In the genomic region with DNA sequence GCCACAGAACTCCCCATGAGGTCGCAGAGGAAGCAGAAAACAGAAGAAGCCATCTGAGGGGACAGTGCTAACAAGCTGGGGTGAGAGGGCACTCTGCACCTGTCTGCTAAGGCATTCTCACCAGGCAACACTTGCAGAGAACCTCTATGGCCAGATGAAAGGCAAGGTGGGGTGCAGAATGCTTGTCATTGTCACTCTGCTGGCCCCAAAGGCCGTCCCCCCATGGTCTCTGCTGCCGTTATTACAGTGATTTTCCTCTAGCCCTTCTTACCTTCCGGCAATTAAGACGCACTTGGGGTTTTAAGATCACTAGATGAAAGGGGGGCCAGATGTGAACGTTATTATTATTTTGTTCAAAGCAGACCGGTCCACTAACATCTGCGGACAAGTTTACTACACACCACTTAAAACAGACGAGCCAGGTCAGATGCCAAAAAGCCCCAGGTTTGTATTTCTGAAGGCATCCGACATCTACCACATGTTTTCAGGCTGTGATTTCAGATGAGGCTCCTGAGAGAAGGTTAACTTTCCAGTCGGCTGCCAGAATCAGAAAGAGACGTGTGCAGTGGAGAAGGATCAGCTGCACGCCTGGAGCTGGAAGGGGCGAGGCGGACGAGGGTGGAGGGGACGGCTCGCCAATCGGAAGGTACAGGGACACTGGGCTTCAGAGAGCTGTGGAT, we compare ENCODE assay signal across 13 mouse cellular contexts.
DNase-seq lines count a peak whose midpoint lies in the region; ATAC-seq and TF ChIP-seq lines count a peak whose summit lies in the region.
"Had no signal": no experiment of that assay in that cellular context is flagged by ENCODE, and none has a peak within 500 bp of the region (broad histone marks: within the 10 kb centered on the region; RNA-seq: fewer than 3 reads in every experiment).

No protein-coding gene starts in this region.

- WGBS in kidney, postnatal 0 days: 31% methylated on average over 19 of the region's 19 CpGs
- 25% methylated on average over 19 of the region's 19 CpGs for WGBS in kidney, embryonic 15.5 days
- WGBS in forebrain, embryonic 14.5 days: 30% methylated on average over 19 of the region's 19 CpGs
- WGBS in limb, embryonic 11.5 days: 8% methylated on average over 19 of the region's 19 CpGs
- 21% methylated on average over 19 of the region's 19 CpGs for WGBS in midbrain, postnatal 0 days

- ATAC-seq in kidney, postnatal 0 days (replicated peaks; ENCODE audit: low FRiP score, low read depth): no peak
- no peak for ATAC-seq in kidney, embryonic 15.5 days (replicated peaks; ENCODE audit: low FRiP score)
- ATAC-seq in forebrain, embryonic 14.5 days: peak; percentile 19; the same call in 1 of the 2 replicates
- peak; percentile 56; the same call in 1 of the 2 replicates for ATAC-seq in limb, embryonic 11.5 days (ENCODE audit: insufficient number of reproducible peaks, low FRiP score, low TSS enrichment, low read depth)
- no peak for ATAC-seq in midbrain, postnatal 0 days (ENCODE audit: low FRiP score)
- ATAC-seq: CD4-positive, CD25-positive, alpha-beta regulatory T cell, adult 4 months; Patski had no signal

- no peaks in the 10 kb centered on the region for H3K36me3 ChIP-seq in kidney, postnatal 0 days (ENCODE audit: insufficient read depth, low read length)
- no peaks in the 10 kb centered on the region for H3K36me3 ChIP-seq in kidney, embryonic 15.5 days
- no peaks in the 10 kb centered on the region for H3K36me3 ChIP-seq in forebrain, embryonic 14.5 days (ENCODE audit: control insufficient read depth, insufficient read depth, low read length)
- no peaks in the 10 kb centered on the region for H3K36me3 ChIP-seq in limb, embryonic 11.5 days (ENCODE audit: control insufficient read depth, insufficient read depth, low read length)
- no peaks in the 10 kb centered on the region for H3K36me3 ChIP-seq in midbrain, postnatal 0 days (ENCODE audit: insufficient read depth, low read length)
- H3K36me3 ChIP-seq: liver, embryonic 13.5 days had no signal

- H3K4me3 ChIP-seq in kidney, postnatal 0 days (replicated peaks; ENCODE audit: low read depth, low read length): no peak overlapping the region
- H3K4me3 ChIP-seq in kidney, embryonic 15.5 days (replicated peaks): no peak overlapping the region
- no peak overlapping the region for H3K4me3 ChIP-seq in forebrain, embryonic 14.5 days (ENCODE audit: low read depth, low read length)
- no peak overlapping the region for H3K4me3 ChIP-seq in limb, embryonic 11.5 days (ENCODE audit: low read depth, low read length)
- no peak overlapping the region for H3K4me3 ChIP-seq in midbrain, postnatal 0 days (ENCODE audit: low read depth, low read length)
- H3K4me3 ChIP-seq: liver, embryonic 13.5 days had no signal

- H3K9ac ChIP-seq in kidney, postnatal 0 days (ENCODE audit: low read depth, low read length): no peak overlapping the region
- H3K9ac ChIP-seq in kidney, embryonic 15.5 days: no peak overlapping the region
- peak overlapping the region; percentile 43; the same call in 1 of the 2 replicates for H3K9ac ChIP-seq in forebrain, embryonic 14.5 days (ENCODE audit: low read length)
- H3K9ac ChIP-seq in limb, embryonic 11.5 days (ENCODE audit: low read length): no peak overlapping the region
- peak overlapping the region; percentile 19; the same call in 1 of the 2 replicates for H3K9ac ChIP-seq in midbrain, postnatal 0 days (replicated peaks; ENCODE audit: low read length, poor library complexity, severe bottlenecking)
- H3K9ac ChIP-seq: liver, embryonic 13.5 days had no signal

- no peak overlapping the region for H3K27ac ChIP-seq in kidney, postnatal 0 days
- no peak overlapping the region for H3K27ac ChIP-seq in kidney, embryonic 15.5 days
- H3K27ac ChIP-seq in forebrain, embryonic 14.5 days (ENCODE audit: low read depth, low read length): no peak overlapping the region
- no peak overlapping the region for H3K27ac ChIP-seq in limb, embryonic 11.5 days (replicated peaks; ENCODE audit: low read depth, low read length)
- no peak overlapping the region for H3K27ac ChIP-seq in midbrain, postnatal 0 days (ENCODE audit: low read depth, low read length)
- H3K27ac ChIP-seq: liver, embryonic 13.5 days; stomach, postnatal 0 days had no signal

- peak; percentile 50 for DNase-seq in kidney, postnatal 0 days (ENCODE audit: low spot score)
- no peak for DNase-seq in forebrain, embryonic 14.5 days (ENCODE audit: low spot score)
- DNase-seq in limb, embryonic 11.5 days (ENCODE audit: low spot score): peak; percentile 58
- DNase-seq in midbrain, postnatal 0 days (ENCODE audit: low spot score): no peak
- no peak for DNase-seq in left cerebral cortex, adult 8-10 months (ENCODE audit: low spot score in 2 of 2)
- DNase-seq in Muller cell, postnatal 12 days (ENCODE audit: inconsistent ontology term): no peak
- DNase-seq in layer of hippocampus, adult 11-12 months (ENCODE audit: low spot score): no peak
- DNase-seq: kidney, adult 8-10 months; liver, embryonic 13.5 days had no signal

- no peaks in the 10 kb centered on the region for H3K27me3 ChIP-seq in kidney, postnatal 0 days (ENCODE audit: insufficient read depth, low read length)
- no peaks in the 10 kb centered on the region for H3K27me3 ChIP-seq in kidney, embryonic 15.5 days
- H3K27me3 ChIP-seq in forebrain, embryonic 14.5 days (replicated peaks; ENCODE audit: control insufficient read depth, insufficient read depth, low read length): no peaks in the 10 kb centered on the region
- H3K27me3 ChIP-seq in limb, embryonic 11.5 days (ENCODE audit: control insufficient read depth, insufficient read depth, low read length): no peaks in the 10 kb centered on the region
- H3K27me3 ChIP-seq in midbrain, postnatal 0 days (ENCODE audit: insufficient read depth, low read length): no peaks in the 10 kb centered on the region
- H3K27me3 ChIP-seq: liver, embryonic 13.5 days; Patski had no signal

- H3K9me3 ChIP-seq in kidney, postnatal 0 days (replicated peaks; ENCODE audit: low read length): 0 out of 2 replicates have a peak, but pooled peaks cover 8% of the 10 kb centered on the region
- 0 out of 2 replicates have a peak, but pooled peaks cover 4% of the 10 kb centered on the region for H3K9me3 ChIP-seq in kidney, embryonic 15.5 days (replicated peaks)
- no peaks in the 10 kb centered on the region for H3K9me3 ChIP-seq in forebrain, embryonic 14.5 days (replicated peaks; ENCODE audit: control insufficient read depth, low read length)
- no peaks in the 10 kb centered on the region for H3K9me3 ChIP-seq in limb, embryonic 11.5 days (ENCODE audit: control insufficient read depth, low read length)
- no peaks in the 10 kb centered on the region for H3K9me3 ChIP-seq in midbrain, postnatal 0 days (ENCODE audit: low read length)

- no peak overlapping the region for H3K4me2 ChIP-seq in kidney, postnatal 0 days (ENCODE audit: low read length)
- no peak overlapping the region for H3K4me2 ChIP-seq in kidney, embryonic 15.5 days
- H3K4me2 ChIP-seq in forebrain, embryonic 14.5 days (ENCODE audit: low read length): no peak overlapping the region
- H3K4me2 ChIP-seq in limb, embryonic 11.5 days (ENCODE audit: low read depth, severe bottlenecking): no peak overlapping the region
- H3K4me2 ChIP-seq in midbrain, postnatal 0 days (ENCODE audit: low read depth, low read length, poor library complexity, severe bottlenecking): 0 out of 2 replicates have a peak overlapping the region, but pooled peaks have one; percentile 15
- H3K4me2 ChIP-seq: liver, embryonic 13.5 days had no signal

- no peak for TF ChIP-seq CTCF in kidney, postnatal 0 days (IDR thresholded peaks at IDR 0.05; ENCODE audit: low read depth)
- TF ChIP-seq CTCF in midbrain, postnatal 0 days (IDR thresholded peaks at IDR 0.05): no peak; the same call in 1 of the 2 replicates

- H3K4me1 ChIP-seq in kidney, postnatal 0 days (replicated peaks; ENCODE audit: insufficient read depth, low read length): no peaks in the 10 kb centered on the region
- H3K4me1 ChIP-seq in kidney, embryonic 15.5 days: peaks cover 18% of the 10 kb centered on the region
- peaks cover 18% of the 10 kb centered on the region for H3K4me1 ChIP-seq in forebrain, embryonic 14.5 days (ENCODE audit: control insufficient read depth, insufficient read depth, low read length)
- H3K4me1 ChIP-seq in limb, embryonic 11.5 days (ENCODE audit: control insufficient read depth, insufficient read depth, low read length): peaks cover 22% of the 10 kb centered on the region
- peaks cover 15% of the 10 kb centered on the region for H3K4me1 ChIP-seq in midbrain, postnatal 0 days (ENCODE audit: insufficient read depth, low read length)
- H3K4me1 ChIP-seq: liver, embryonic 13.5 days had no signal

Comparison
In these comparisons a context has a peak if more than half of its experiments do, and no peak if none do; other contexts are left out.
1. ATAC-seq: peak in forebrain, embryonic 14.5 days (single experiment) and limb, embryonic 11.5 days (single experiment); none in kidney, postnatal 0 days (single experiment), kidney, embryonic 15.5 days (single experiment) and midbrain, postnatal 0 days (single experiment).
2. DNase-seq: peak in kidney, postnatal 0 days (single experiment) and limb, embryonic 11.5 days (single experiment); none in forebrain, embryonic 14.5 days (single experiment), midbrain, postnatal 0 days (single experiment), left cerebral cortex, adult 8-10 months (0 of 2), Muller cell, postnatal 12 days (single experiment) and layer of hippocampus, adult 11-12 months (single experiment).
3. H3K9ac ChIP-seq: peak in forebrain, embryonic 14.5 days (single experiment) and midbrain, postnatal 0 days (single experiment); none in kidney, postnatal 0 days (single experiment), kidney, embryonic 15.5 days (single experiment) and limb, embryonic 11.5 days (single experiment).